24 mouse cellular contexts compared by ENCODE assay signal in the genomic region with DNA sequence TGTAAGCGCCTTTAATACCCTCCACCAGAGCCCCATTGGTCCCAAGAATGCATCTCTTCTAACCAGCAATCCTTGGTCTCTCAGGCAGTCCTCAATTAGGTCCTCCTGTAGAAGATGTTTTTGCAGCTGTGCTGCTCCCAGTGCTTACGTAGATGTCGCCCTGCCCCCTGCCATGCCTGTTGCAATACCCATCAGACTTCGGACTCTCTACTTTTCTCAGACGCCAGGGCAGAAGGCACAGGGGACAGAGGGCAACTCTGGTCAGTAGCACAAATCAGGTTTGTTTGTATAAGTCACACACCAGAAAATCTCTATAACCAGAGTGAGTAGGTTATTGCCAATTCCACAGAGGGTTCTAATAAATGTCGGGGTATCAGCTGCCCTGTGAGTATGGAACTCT.
DNase-seq lines count a peak whose midpoint lies in the region; ATAC-seq lines count a peak whose summit lies in the region.
"Had no signal": no experiment of that assay in that cellular context is flagged by ENCODE, and none has a peak within 500 bp of the region (broad histone marks: within the 10 kb centered on the region; RNA-seq: fewer than 3 reads in every experiment).

No protein-coding gene starts in this region.

- no peaks in the 10 kb centered on the region for H3K4me1 ChIP-seq in kidney, embryonic 14.5 days (ENCODE audit: control insufficient read depth, insufficient read depth, low read length)
- no peaks in the 10 kb centered on the region for H3K4me1 ChIP-seq in liver, embryonic 12.5 days
- H3K4me1 ChIP-seq: lung, embryonic 15.5 days; neural tube, embryonic 12.5 days; stomach, embryonic 15.5 days had no signal

- H3K4me3 ChIP-seq in kidney, embryonic 14.5 days (ENCODE audit: low read length) = no peak overlapping the region
- H3K4me3 ChIP-seq in liver, embryonic 12.5 days = no peak overlapping the region
- H3K4me3 ChIP-seq: embryonic facial prominence, embryonic 15.5 days; lung, embryonic 15.5 days; midbrain, embryonic 12.5 days; neural tube, embryonic 12.5 days; stomach, embryonic 15.5 days had no signal

- no peak overlapping the region for H3K9ac ChIP-seq in kidney, embryonic 14.5 days (ENCODE audit: low read depth, low read length)
- no peak overlapping the region for H3K9ac ChIP-seq in liver, embryonic 12.5 days
- H3K9ac ChIP-seq: embryonic facial prominence, embryonic 15.5 days; forebrain, postnatal 0 days; hindbrain, embryonic 14.5 days; lung, embryonic 15.5 days; midbrain, embryonic 12.5 days; neural tube, embryonic 12.5 days; stomach, embryonic 15.5 days had no signal

- intact Hi-C loops in left cerebral cortex, postnatal 36 days (cut with DNase I) = no loop called here

- no peak overlapping the region for H3K4me2 ChIP-seq in kidney, embryonic 14.5 days (replicated peaks; ENCODE audit: low read depth, low read length)
- no peak overlapping the region for H3K4me2 ChIP-seq in liver, embryonic 12.5 days
- H3K4me2 ChIP-seq: embryonic facial prominence, embryonic 15.5 days; heart, embryonic 11.5 days; hindbrain, embryonic 14.5 days; lung, embryonic 15.5 days; midbrain, embryonic 12.5 days; neural tube, embryonic 12.5 days; stomach, embryonic 15.5 days had no signal

- no peaks in the 10 kb centered on the region for H3K27me3 ChIP-seq in kidney, embryonic 14.5 days (ENCODE audit: control insufficient read depth, insufficient read depth, low read length)
- H3K27me3 ChIP-seq in liver, embryonic 12.5 days (replicated peaks) = no peaks in the 10 kb centered on the region
- H3K27me3 ChIP-seq: embryonic facial prominence, embryonic 15.5 days; lung, embryonic 15.5 days; midbrain, embryonic 12.5 days; neural tube, embryonic 12.5 days; stomach, embryonic 15.5 days had no signal

- ATAC-seq in kidney, embryonic 14.5 days (ENCODE audit: low FRiP score, low TSS enrichment) = no peak
- ATAC-seq in liver, embryonic 12.5 days = peak; percentile 76
- ATAC-seq: activated CD4-positive, CD25-positive, alpha-beta regulatory T cell, adult 4 months; forebrain, postnatal 0 days had no signal

- no peaks in the 10 kb centered on the region for H3K9me3 ChIP-seq in kidney, embryonic 14.5 days (ENCODE audit: control insufficient read depth, low read length)
- no peaks in the 10 kb centered on the region for H3K9me3 ChIP-seq in liver, embryonic 12.5 days (replicated peaks)
- H3K9me3 ChIP-seq: embryonic facial prominence, embryonic 15.5 days; lung, embryonic 15.5 days; midbrain, embryonic 12.5 days; neural tube, embryonic 12.5 days; stomach, embryonic 15.5 days had no signal

- WGBS in kidney, embryonic 14.5 days = 57% methylated on average over 6 of the region's 6 CpGs
- WGBS in liver, embryonic 12.5 days (ENCODE audit: insufficient replicate concordance) = 60% methylated on average over 6 of the region's 6 CpGs

- no peak overlapping the region for H3K27ac ChIP-seq in kidney, embryonic 14.5 days (ENCODE audit: low read depth, low read length)
- no peak overlapping the region for H3K27ac ChIP-seq in liver, embryonic 12.5 days
- H3K27ac ChIP-seq: embryonic facial prominence, embryonic 15.5 days; hindbrain, embryonic 14.5 days; lung, embryonic 15.5 days; midbrain, embryonic 12.5 days; neural tube, embryonic 12.5 days; stomach, embryonic 15.5 days had no signal

- DNase-seq in kidney, adult 11 months = peak; percentile 69
- DNase-seq in kidney, postnatal 14 days = peak; percentile 67
- DNase-seq in yolk sac, embryonic 10.5 days (ENCODE audit: low spot score) = peak; percentile 49
- DNase-seq in layer of hippocampus, adult 9-11 months = no peak
- no peak for DNase-seq in adrenal gland, postnatal 10 days
- DNase-seq in left cerebral cortex, postnatal 36 days (ENCODE audit: low spot score in 2 of 2) = no peak
- DNase-seq: adrenal gland, postnatal 25 days; cerebellum, adult 11-12 months; cerebellum, postnatal 25 days; forebrain, postnatal 0 days; heart, postnatal 14 days; lung, postnatal 4 days; thymus, adult 2 months had no signal

- H3K36me3 ChIP-seq in kidney, embryonic 14.5 days (ENCODE audit: control insufficient read depth, insufficient read depth, low read length) = no peaks in the 10 kb centered on the region
- H3K36me3 ChIP-seq in liver, embryonic 12.5 days = no peaks in the 10 kb centered on the region
- H3K36me3 ChIP-seq: embryonic facial prominence, embryonic 15.5 days; G1E; lung, embryonic 15.5 days; midbrain, embryonic 12.5 days; neural tube, embryonic 12.5 days; stomach, embryonic 15.5 days had no signal

Comparison
In these comparisons a context has a peak if more than half of its experiments do, and no peak if none do; other contexts are left out.
1. DNase-seq: peak in kidney, adult 11 months (single experiment), kidney, postnatal 14 days (single experiment) and yolk sac, embryonic 10.5 days (single experiment); none in layer of hippocampus, adult 9-11 months (single experiment), adrenal gland, postnatal 10 days (single experiment) and left cerebral cortex, postnatal 36 days (0 of 2).